Mouse (Mus musculus) liver, adult 2 months (tissue): ENCODE results near the gene Sike1.

ENCODE experiments used
- CTCF ChIP-seq: fragments of 200-500 bp; IDR thresholded peaks from 2 replicates; pipeline ENCODE4 v1.5.1; 2011; ENCODE audit warnings: low read depth, low read length, control low read depth
- POLR2A ChIP-seq: fragments of 200-500 bp; IDR thresholded peaks from 2 replicates; pipeline ENCODE4 v1.6.1; 2011; ENCODE audit warnings: low read length, control low read depth; ENCODE audit not compliant: insufficient read depth; ENCODE audit errors: extremely low read depth

- no peak for TF ChIP-seq CTCF
- TF ChIP-seq POLR2A, result no peak
Observed at GRCm38 (mm10) chr3:102991041-102991440, 4.5 kb upstream of the Sike1 start.
